Mouse (Mus musculus) stomach, postnatal 0 days (tissue): ENCODE data around the gene Cass4.

Experiments used
- CTCF ChIP-seq: IDR thresholded peaks from 2 replicates; pipeline ENCODE4 v1.5.1; 2016; ENCODE audit warnings: antibody characterized with exemption, low read depth, mild to moderate bottlenecking, moderate library complexity
- EP300 ChIP-seq: optimal IDR thresholded peaks from 2 replicates; pipeline ENCODE3; 2016; ENCODE audit warnings: antibody characterized with exemption

GRCm38 (mm10) chr2:172468346-172468819 lies 74.8 kb downstream of the Cass4 start:
- no peak for TF ChIP-seq EP300
- TF ChIP-seq CTCF: no peak
